Mouse (Mus musculus): ENCODE measurements around the gene Vps9d1. TPM values are rescaled to one million over a fixed set of nuclear protein-coding genes. Genes with fewer than 3 reads are reported as not detected.
"Not testable (repeated sequence)": the region's sequence is repeated elsewhere in the genome, so short reads cannot be mapped to it uniquely, and the experiment has no call there.

Gene Vps9d1
- polyA plus RNA-seq, 1 experiment, result 42.7 TPM

GRCm38 (mm10) chr8:123199864-123200263 is 54.3 kb downstream of the Vps9d1 start:
- no peaks in the 10 kb centered on the region for H3K36me3 ChIP-seq (ENCODE audit: control insufficient read depth, insufficient read depth, low read length)
- H3K4me3 ChIP-seq (ENCODE audit: insufficient read depth, low read depth, low read length), result no peak overlapping the region
- no peak for DNase-seq
- no peak overlapping the region for H3K27ac ChIP-seq (ENCODE audit: insufficient read depth, low read depth, low read length)
- TF ChIP-seq POLR2A (IDR thresholded peaks at IDR 0.05; ENCODE audit: low read depth, low read length) (no peak), CTCF (conservative IDR thresholded peaks at IDR 0.05; ENCODE audit: insufficient read depth, insufficient read length, low read depth, low read length) (no peak)
- H3K4me1 ChIP-seq (ENCODE audit: control insufficient read depth, insufficient read depth, low read length), result 0 out of 2 replicates have a peak, but pooled peaks cover 3% of the 10 kb centered on the region
- 57% methylated on average over 14 of the region's 14 CpGs for WGBS
- H3K27me3 ChIP-seq (replicated peaks; ENCODE audit: control insufficient read depth, insufficient read depth, low read length), result no peaks in the 10 kb centered on the region

GRCm38 (mm10) chr8:123197016-123197415 is 57.1 kb downstream of the Vps9d1 start:
- not testable (repeated sequence) for H3K4me3 ChIP-seq (ENCODE audit: insufficient read depth, low read depth, low read length); H3K4me1 ChIP-seq (ENCODE audit: control insufficient read depth, insufficient read depth, low read length); H3K36me3 ChIP-seq (ENCODE audit: control insufficient read depth, insufficient read depth, low read length); H3K27me3 ChIP-seq (replicated peaks; ENCODE audit: control insufficient read depth, insufficient read depth, low read length); DNase-seq; H3K27ac ChIP-seq (ENCODE audit: insufficient read depth, low read depth, low read length)
- WGBS, result 69% methylated on average over 5 of the region's 5 CpGs

GRCm38 (mm10) chr8:123193771-123194170 is 60.4 kb downstream of the Vps9d1 start:
- 50% methylated on average over 9 of the region's 9 CpGs for WGBS
- Histone ChIP-seq H3K4me3 (ENCODE audit: insufficient read depth, low read depth, low read length) (peak overlapping the region; percentile 36), H3K27ac (ENCODE audit: insufficient read depth, low read depth, low read length) (peak overlapping the region; percentile 33)

More at GRCm38 (mm10) chr8:123193771-123194170, 60.4 kb downstream of the Vps9d1 start:
- Histone ChIP-seq H3K27me3 (replicated peaks; ENCODE audit: control insufficient read depth, insufficient read depth, low read length) (no peaks in the 10 kb centered on the region), H3K4me1 (ENCODE audit: control insufficient read depth, insufficient read depth, low read length) (peaks cover 12% of the 10 kb centered on the region; the same call in 1 of the 2 replicates), H3K36me3 (ENCODE audit: control insufficient read depth, insufficient read depth, low read length) (no peaks in the 10 kb centered on the region)
- TF ChIP-seq CTCF (conservative IDR thresholded peaks at IDR 0.05; ENCODE audit: insufficient read depth, insufficient read length, low read depth, low read length) (no peak), POLR2A (IDR thresholded peaks at IDR 0.05; ENCODE audit: low read depth, low read length) (no peak)
- peak; percentile 80 for DNase-seq

Other genes starting within 250 kb of the Vps9d1 start
- 32.7 and 36.1 TPM in 2 replicates for gene Ankrd11, start 212.1 kb downstream of the Vps9d1 start, polyA plus RNA-seq (2012; rRNA removed)
- gene Spg7, start 191.4 kb downstream of the Vps9d1 start, polyA plus RNA-seq (2012; rRNA removed), result 137 and 150 TPM in 2 replicates
- 960 and 1,412 TPM in 2 replicates for gene Rpl13, start 152.0 kb downstream of the Vps9d1 start, polyA plus RNA-seq (2012; rRNA removed)
- 2.5 and 3.4 TPM in 2 replicates for gene Cpne7, start 137.0 kb downstream of the Vps9d1 start, polyA plus RNA-seq (2012; rRNA removed)
- 10.8 and 11.2 TPM in 2 replicates for gene Sult5a1, start 96.0 kb downstream of the Vps9d1 start, polyA plus RNA-seq (2012; rRNA removed)
- 360 and 388 TPM in 2 replicates for gene Dpep1, start 68.1 kb downstream of the Vps9d1 start, polyA plus RNA-seq (2012; rRNA removed)
- gene Chmp1a, start 41.6 kb downstream of the Vps9d1 start, polyA plus RNA-seq (2012; rRNA removed), result 99.6 and 112 TPM in 2 replicates
- 3.5 and 4.6 TPM in 2 replicates for gene Spata33, start 41.5 kb downstream of the Vps9d1 start, polyA plus RNA-seq (2012; rRNA removed)
- 53.3 and 53.7 TPM in 2 replicates for gene Cdk10, start 29.5 kb downstream of the Vps9d1 start, polyA plus RNA-seq (2012; rRNA removed)
- gene Spata2l, start 18.1 kb downstream of the Vps9d1 start, polyA plus RNA-seq (2012; rRNA removed), result 14.9 and 16.7 TPM in 2 replicates
- 22.4 and 29.9 TPM in 2 replicates for gene Zfp276, start 153 bp downstream of the Vps9d1 start, polyA plus RNA-seq (2012; rRNA removed)
- gene Fanca, start 64.2 kb upstream of the Vps9d1 start, polyA plus RNA-seq (2012; rRNA removed), result 15.9 and 19.2 TPM in 2 replicates
- gene Spire2, start 78.4 kb upstream of the Vps9d1 start, polyA plus RNA-seq (2012; rRNA removed), result 6.0 and 7.2 TPM in 2 replicates
- gene Tcf25, start 119.4 kb upstream of the Vps9d1 start, polyA plus RNA-seq (2012; rRNA removed), result 164 and 166 TPM in 2 replicates
- gene Mc1r, start 152.8 kb upstream of the Vps9d1 start, polyA plus RNA-seq (2012; rRNA removed), result not detected in 2 replicates
- 3.9 and 12.0 TPM in 2 replicates for gene Tubb3, start 157.1 kb upstream of the Vps9d1 start, polyA plus RNA-seq (2012; rRNA removed)
- 87.1 and 97.6 TPM in 2 replicates for gene Def8, start 169.2 kb upstream of the Vps9d1 start, polyA plus RNA-seq (2012; rRNA removed)
- gene Afg3l1, start 223.6 kb upstream of the Vps9d1 start, polyA plus RNA-seq (2012; rRNA removed), result 36.5 and 38.7 TPM in 2 replicates